Mouse (Mus musculus) layer of hippocampus, postnatal 36 days (tissue): ENCODE results near the gene Stab1. TPM values are rescaled to one million over a fixed set of nuclear protein-coding genes. Genes with fewer than 3 reads are reported as not detected.

ENCODE experiments used
- DNase-seq, 2 experiments: peaks; one replicate each; pipeline ENCODE4 v3.0.0; 2022
- total RNA-seq, 2 experiments: library from RNA; stranded (reverse); gene quantifications; 2 replicates each; pipeline ENCODE4 v1.2.3; 2021

The Stab1 gene
- total RNA-seq, 2 experiments from 2014 or later: 16.6 to 24.0 TPM

DNA sequence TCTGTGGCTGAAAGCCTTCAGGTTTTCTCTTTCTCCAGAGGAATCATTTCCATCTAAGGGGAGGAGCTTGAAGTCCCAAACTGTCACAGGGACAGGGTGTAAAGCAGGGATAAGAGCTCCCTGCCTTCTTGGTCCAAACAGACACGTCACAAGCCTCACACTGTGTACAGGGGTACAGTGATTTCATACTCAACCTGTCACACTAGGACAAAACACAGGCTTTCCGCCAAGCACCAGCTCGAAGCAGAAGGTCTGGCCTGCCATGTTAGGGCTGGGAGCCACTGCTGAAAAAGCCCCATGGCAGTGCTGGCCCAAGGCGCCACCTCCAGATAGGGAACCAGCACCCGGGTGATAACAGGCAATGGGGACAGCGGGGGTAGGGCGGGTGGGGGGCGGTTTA is 4.4 kb downstream of the Stab1 start:
- DNase-seq: no peak

GRCm38 (mm10) chr14:31161638-31162037 is 6.8 kb downstream of the Stab1 start:
- no peak for DNase-seq

- no peak for DNase-seq
Measured at GRCm38 (mm10) chr14:31161191-31161590, 7.2 kb downstream of the Stab1 start.

GRCm38 (mm10) chr14:31160196-31161150 is 8.0 kb downstream of the Stab1 start:
- DNase-seq: no peak

DNA sequence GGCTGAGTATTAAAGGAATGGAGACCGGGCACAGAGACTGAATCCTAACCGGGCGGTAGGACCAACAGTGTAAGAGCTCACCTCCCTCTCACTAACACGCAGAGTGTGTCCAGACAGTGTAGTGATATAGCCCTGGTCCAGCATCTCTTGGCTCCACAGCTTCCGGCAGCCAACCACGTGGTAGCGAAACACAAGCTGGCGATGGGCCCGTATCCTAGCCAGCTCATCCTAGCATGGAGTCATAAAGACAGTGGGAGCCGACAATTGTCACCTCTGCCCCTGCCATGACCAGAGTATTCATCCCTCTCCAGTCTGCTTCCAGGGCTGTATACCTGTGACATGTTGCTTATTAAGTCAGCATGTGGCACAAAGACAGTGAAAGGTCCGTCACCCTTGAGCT is 22.7 kb downstream of the Stab1 start:
- DNase-seq: no peak

DNA sequence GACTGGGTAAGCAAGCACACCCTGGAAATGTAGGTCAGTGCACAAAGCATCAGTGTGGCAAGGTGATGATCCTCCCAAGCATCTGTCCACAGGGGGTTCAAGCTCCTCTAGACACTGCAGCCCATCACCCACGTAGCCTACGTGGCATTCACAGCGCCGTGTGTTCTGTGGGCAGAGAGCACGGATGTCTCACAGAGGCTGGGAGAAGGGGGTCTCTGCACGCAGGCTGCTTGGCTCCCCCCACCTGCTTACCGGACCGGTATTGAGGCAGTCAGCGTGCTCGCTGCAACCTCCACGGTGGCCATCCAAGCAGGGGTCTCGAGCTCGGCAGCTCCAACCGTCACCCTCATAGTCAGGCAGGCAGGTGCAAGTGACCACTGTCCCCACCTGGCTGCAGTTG is 27.4 kb downstream of the Stab1 start:
- DNase-seq: no peak

- no peak for DNase-seq
Measured at GRCm38 (mm10) chr14:31140141-31140540, 28.3 kb downstream of the Stab1 start.

DNA sequence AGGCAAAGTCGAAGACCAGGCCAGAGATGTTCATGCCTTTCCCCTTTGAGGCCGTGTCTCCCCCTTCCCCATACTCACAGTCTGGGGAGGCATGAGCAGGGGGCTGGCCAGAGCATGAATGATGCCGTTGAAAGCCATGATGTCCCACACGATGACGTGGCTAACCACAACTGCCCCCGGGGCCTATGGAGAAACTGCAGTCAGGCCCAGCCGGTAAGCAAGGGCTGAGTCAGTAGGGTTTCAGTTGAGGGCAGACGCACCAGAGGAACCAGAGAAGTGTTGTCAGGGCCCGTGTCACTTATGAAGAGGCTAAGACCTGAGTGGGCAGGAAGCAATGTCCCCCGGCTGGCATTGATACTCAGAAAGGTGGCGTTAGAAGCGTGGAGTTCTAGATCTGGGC is 28.8 kb downstream of the Stab1 start:
- no peak for DNase-seq

DNA sequence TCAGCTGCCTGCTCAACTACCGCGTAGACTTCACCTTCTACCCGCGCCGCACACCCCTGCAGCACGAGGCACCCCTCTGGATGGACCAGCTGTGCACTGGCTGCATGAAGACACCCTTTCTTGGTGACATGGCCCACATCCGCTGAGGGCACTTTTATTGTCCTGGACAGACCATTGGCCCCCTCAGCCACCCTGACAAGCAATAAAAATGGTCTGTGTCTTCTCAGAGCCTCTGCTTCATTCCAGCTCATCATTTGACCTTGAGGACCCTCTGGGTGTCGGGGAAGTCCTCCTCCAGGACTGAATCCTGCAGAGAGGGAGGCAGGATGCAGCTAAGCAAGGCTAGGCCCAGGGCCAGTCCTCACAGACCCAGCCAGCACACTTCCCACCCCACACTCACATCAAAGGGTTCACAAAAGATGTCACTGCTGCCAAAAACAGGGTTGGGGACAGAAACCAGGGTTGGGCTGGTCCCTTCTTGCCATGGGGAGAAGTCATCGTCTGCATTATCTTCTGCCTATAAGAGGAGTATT is 29.5 kb downstream of the Stab1 start:
- no peak for DNase-seq

GRCm38 (mm10) chr14:31138219-31138896 is 30.1 kb downstream of the Stab1 start:
- no peak for DNase-seq

GRCm38 (mm10) chr14:31137791-31138190 is 30.6 kb downstream of the Stab1 start:
- no peak for DNase-seq

DNA sequence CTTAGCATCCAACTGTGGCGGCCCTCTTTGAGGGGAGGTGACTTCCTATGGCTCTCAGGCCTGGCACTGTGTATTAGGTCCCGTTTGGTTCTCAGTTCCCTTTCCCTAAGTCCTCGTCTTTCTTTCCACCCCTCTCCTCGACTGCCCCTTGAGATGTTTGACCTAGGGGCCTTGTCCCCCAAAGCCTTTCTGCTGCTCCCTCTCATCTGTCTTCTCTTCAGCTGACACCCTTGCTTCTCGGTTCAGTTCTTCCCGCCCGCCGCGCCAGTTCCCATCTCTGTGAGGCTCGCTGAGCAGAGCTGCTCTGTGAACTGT is 31.2 kb downstream of the Stab1 start:
- DNase-seq: no peak

GRCm38 (mm10) chr14:31136411-31137280 is 31.8 kb downstream of the Stab1 start:
- DNase-seq: no peak

DNA sequence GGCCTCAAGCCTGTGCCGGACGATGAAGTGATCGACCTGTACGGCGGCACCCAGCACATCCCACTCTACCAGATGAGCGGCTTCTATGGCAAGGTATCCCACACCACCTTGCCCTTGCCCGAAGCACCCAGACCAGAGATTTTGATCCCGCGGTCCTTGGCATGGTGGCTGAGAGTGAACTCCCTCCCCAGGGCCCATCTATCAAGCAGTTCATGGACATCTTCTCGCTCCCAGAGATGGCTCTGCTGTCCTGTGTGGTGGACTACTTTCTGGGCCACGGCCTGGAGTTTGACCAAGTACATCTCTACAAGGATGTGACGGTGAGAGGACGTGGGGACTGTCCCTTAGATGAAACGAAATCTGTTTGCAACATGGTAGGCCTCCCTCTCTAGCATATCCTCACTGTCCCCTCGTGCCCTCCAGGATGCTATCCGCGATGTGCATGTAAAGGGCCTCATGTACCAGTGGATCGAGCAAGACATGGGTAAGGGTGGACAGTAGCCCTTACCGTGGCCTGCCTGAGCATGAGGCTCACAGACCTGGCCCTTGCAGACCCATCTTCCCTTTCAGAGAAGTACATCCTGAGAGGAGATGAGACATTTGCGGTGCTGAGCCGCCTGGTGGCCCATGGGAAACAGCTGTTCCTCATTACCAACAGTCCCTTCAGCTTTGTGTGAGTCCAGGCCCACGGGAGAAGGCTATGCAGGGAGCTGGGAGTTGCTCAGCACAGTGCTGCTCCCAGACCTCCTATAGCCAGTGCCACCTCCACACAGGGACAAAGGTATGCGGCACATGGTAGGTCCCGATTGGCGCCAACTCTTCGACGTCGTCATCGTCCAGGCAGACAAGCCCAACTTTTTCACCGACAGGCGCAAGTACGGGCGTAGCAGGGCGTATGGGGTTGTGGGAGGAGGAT is 32.7 kb downstream of the Stab1 start:
- no peak for DNase-seq

DNA sequence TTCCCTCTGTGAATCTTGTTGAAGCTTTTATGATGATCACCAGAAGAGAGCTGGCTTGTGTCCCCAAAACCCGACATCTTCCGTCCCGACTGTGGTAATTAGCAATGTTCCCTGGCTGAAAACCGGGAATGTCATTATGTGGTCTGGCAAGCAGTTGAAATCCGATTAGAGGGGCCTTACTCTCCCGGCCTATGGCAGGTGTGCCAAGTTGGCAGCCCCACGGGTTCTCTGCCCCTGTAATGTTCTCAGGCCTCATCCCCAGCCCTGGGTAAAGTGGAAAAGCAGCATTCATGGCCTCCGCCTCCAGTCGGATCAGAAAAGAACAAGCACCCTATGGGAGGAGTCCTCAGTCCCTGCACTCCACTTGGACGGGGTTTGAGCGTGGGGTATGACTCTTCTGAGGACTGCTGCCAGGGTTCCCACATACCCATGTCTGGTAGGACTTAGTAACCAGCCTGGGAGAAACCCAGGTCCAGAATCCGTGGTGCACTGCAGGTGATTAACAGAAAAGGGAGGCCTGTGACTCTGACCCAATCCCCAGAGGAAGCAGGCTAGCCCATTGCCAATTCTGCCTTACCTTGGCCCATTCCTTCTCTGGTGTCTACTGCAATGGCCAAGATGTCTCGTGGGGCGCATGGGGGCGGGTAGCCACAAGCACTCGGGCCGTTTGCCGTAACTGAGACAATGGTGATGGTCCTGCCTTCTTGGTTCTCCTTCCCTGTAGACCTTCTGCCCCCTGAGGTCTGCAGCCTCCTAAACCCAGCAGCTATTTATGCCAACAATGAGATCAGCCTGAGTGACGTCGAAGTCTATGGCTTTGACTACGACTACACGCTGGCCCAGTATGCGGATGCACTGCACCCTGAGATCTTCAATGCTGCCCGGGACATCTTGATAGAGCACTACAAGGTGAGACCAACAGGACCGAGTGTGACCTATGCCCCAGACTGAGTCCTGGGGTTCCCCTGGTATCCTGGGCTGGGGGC is 34.1 kb downstream of the Stab1 start:
- DNase-seq: no peak

DNA sequence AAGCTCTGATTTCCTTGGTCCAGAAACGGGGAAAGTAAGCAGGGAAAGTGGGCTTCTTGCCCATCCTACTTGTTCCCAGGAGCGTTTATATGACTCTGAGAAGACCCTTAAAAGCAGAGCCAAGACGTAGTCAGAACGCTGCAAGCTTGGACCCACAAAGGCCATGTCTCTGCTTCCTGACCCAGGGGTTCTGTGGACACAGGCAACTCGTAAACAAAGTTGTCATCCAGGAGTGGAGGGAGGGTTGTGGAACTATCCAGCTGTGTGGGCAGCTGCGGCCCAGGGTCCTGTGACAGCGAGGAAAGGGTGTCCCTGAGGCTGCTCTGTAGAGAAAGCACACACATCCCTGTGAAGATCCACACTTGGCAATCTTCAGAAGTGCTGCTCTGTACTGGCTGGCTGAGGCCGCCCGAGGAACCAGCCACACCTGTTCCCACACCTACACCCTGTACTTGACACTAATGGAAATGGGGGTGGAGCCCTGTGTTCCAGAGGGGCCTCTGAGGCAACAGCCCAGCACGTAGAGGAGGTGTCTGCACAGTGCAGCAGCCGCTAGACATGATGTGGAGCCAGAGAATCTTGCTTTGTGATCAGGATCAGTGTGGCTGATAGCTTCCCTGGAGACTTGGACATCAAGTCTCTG is 35.3 kb downstream of the Stab1 start:
- no peak for DNase-seq

- no peak for DNase-seq
Measured at GRCm38 (mm10) chr14:31132491-31132975, 35.9 kb downstream of the Stab1 start.

DNA sequence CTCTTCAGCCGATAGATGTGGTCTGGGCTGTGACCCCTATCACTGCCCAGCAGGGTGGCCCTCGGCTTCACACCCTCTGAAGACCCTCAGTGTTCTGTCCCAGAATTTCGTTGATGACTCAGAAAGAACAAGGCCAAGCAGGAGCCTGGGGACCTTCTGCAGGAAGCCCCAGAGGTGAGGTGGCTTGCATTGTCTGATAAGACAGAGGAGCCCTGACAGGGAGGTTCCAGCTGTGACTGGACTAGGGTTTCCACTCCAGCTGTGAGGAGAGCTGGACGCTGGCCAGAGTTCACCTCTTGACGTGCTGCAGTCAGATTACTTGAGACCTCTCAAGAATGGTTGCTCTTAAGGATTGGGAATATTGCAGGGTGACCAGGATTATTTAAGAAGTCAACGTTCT is 36.4 kb downstream of the Stab1 start:
- DNase-seq: no peak

GRCm38 (mm10) chr14:31131272-31131821 is 37.1 kb downstream of the Stab1 start:
- DNase-seq: no peak
